Mouse (Mus musculus): ENCODE measurements around the gene Tfpt. TPM values are rescaled to one million over a fixed set of nuclear protein-coding genes. Genes with fewer than 3 reads are reported as not detected.
"Not testable (repeated sequence)": the region's sequence is repeated elsewhere in the genome, so short reads cannot be mapped to it uniquely, and the experiment has no call there.

The Tfpt gene
- polyA plus RNA-seq, 1 experiment from 2014 or later: 18.2 TPM

- H3K27ac ChIP-seq (replicated peaks in 1 of 2; ENCODE audit: control insufficient read depth in 1 of 2, insufficient read depth in 1 of 2, low read depth in 2 of 2, low read length in 2 of 2): no peak overlapping the region
- no peak overlapping the region for H3K4me2 ChIP-seq (ENCODE audit: low read length)
- no peak overlapping the region for H3K4me3 ChIP-seq (ENCODE audit: control insufficient read depth in 1 of 2, insufficient read depth in 1 of 2, low read depth in 1 of 2, low read length in 2 of 2)
- WGBS: 63% methylated on average over 5 of the region's 5 CpGs
- H3K9ac ChIP-seq (ENCODE audit: low read length): no peak overlapping the region
- H3K27me3 ChIP-seq (ENCODE audit: control insufficient read depth, insufficient read depth, low read length): no peaks in the 10 kb centered on the region
- H3K36me3 ChIP-seq (ENCODE audit: control insufficient read depth, insufficient read depth, low read length): no peaks in the 10 kb centered on the region
- 0 out of 2 replicates have a peak, but pooled peaks cover 4% of the 10 kb centered on the region for H3K9me3 ChIP-seq (ENCODE audit: control insufficient read depth, low read length)
- no peaks in the 10 kb centered on the region for H3K4me1 ChIP-seq (ENCODE audit: control insufficient read depth in 2 of 2, insufficient read depth in 2 of 2, low read length in 2 of 2)
- ATAC-seq (ENCODE audit: insufficient number of reproducible peaks, insufficient read depth, low FRiP score, low read depth): no peak
These were observed 53.2 kb downstream of the Tfpt start for GRCm38 (mm10) chr7:3576354-3577124.

DNA sequence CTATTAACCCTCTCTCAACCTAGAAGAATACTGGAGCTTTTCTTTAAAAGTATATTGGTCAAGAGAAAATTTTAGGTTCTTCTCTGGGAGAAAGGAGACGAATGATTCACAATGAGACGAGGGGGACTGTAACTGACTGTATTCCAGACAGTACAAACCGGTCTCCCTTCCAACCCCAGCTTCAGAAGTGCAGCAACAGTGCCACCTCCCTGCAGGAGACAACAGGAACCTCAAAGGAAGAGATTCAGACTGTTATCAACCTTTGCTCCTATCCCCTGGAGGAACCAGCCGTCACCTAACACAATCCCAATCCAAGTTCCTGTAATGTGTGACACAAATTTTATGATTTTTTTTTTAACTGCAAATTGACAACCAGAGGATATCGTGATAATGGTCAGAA lies 55.5 kb downstream of the Tfpt start:
- 38% methylated on average over 5 of the region's 5 CpGs for WGBS
- no peaks in the 10 kb centered on the region for H3K27me3 ChIP-seq (ENCODE audit: control insufficient read depth, insufficient read depth, low read length)
- no peak overlapping the region for H3K4me3 ChIP-seq (ENCODE audit: control insufficient read depth in 1 of 2, insufficient read depth in 1 of 2, low read depth in 1 of 2, low read length in 2 of 2)
- no peak overlapping the region for H3K4me2 ChIP-seq (ENCODE audit: low read length)
- H3K4me1 ChIP-seq (ENCODE audit: control insufficient read depth in 2 of 2, insufficient read depth in 2 of 2, low read length in 2 of 2): no peaks in the 10 kb centered on the region
- H3K27ac ChIP-seq (replicated peaks in 1 of 2; ENCODE audit: control insufficient read depth in 1 of 2, insufficient read depth in 1 of 2, low read depth in 2 of 2, low read length in 2 of 2): no peak overlapping the region
- H3K36me3 ChIP-seq (ENCODE audit: control insufficient read depth, insufficient read depth, low read length): no peaks in the 10 kb centered on the region
- H3K9ac ChIP-seq (ENCODE audit: low read length): no peak overlapping the region
- ATAC-seq (ENCODE audit: insufficient number of reproducible peaks, insufficient read depth, low FRiP score, low read depth): no peak
- 0 out of 2 replicates have a peak, but pooled peaks cover 4% of the 10 kb centered on the region for H3K9me3 ChIP-seq (ENCODE audit: control insufficient read depth, low read length)

DNA sequence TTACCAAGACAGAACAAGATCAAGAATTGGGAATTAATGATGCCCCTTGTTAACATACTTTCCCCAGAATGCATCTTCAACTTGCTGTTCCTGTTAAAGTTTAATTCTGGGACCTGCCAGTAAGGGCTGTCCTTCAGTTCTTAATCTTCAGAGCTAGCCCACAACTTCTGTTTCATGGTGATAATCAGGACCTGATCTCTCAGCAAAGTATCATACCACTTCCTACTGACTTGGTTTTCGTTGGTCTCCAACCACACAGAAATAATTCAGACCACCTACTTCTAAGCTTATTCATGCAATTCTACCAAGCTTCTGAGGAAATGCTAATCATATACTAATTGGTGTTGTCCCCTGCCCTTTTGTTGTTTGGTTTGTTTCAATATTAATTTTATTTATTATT lies 57.9 kb downstream of the Tfpt start:
- H3K9me3 ChIP-seq (ENCODE audit: control insufficient read depth, low read length): no peaks in the 10 kb centered on the region
- no peak for ATAC-seq (ENCODE audit: insufficient number of reproducible peaks, insufficient read depth, low FRiP score, low read depth)
- H3K4me3 ChIP-seq (ENCODE audit: control insufficient read depth in 1 of 2, insufficient read depth in 1 of 2, low read depth in 1 of 2, low read length in 2 of 2): no peak overlapping the region
- no peaks in the 10 kb centered on the region for H3K36me3 ChIP-seq (ENCODE audit: control insufficient read depth, insufficient read depth, low read length)
- no peak overlapping the region for H3K27ac ChIP-seq (replicated peaks in 1 of 2; ENCODE audit: control insufficient read depth in 1 of 2, insufficient read depth in 1 of 2, low read depth in 2 of 2, low read length in 2 of 2)
- WGBS: 74% methylated on average over 1 of the region's 1 CpGs
- H3K27me3 ChIP-seq (ENCODE audit: control insufficient read depth, insufficient read depth, low read length): no peaks in the 10 kb centered on the region
- H3K4me1 ChIP-seq (ENCODE audit: control insufficient read depth in 2 of 2, insufficient read depth in 2 of 2, low read length in 2 of 2): no peaks in the 10 kb centered on the region
- H3K4me2 ChIP-seq (ENCODE audit: low read length): no peak overlapping the region
- H3K9ac ChIP-seq (ENCODE audit: low read length): no peak overlapping the region

- H3K9me3 ChIP-seq (ENCODE audit: control insufficient read depth, low read length); H3K27ac ChIP-seq (replicated peaks in 1 of 2; ENCODE audit: control insufficient read depth in 1 of 2, insufficient read depth in 1 of 2, low read depth in 2 of 2, low read length in 2 of 2); H3K4me1 ChIP-seq (ENCODE audit: control insufficient read depth in 2 of 2, insufficient read depth in 2 of 2, low read length in 2 of 2); H3K4me2 ChIP-seq (ENCODE audit: low read length); H3K4me3 ChIP-seq (ENCODE audit: control insufficient read depth in 1 of 2, insufficient read depth in 1 of 2, low read depth in 1 of 2, low read length in 2 of 2); ATAC-seq (ENCODE audit: insufficient number of reproducible peaks, insufficient read depth, low FRiP score, low read depth); H3K36me3 ChIP-seq (ENCODE audit: control insufficient read depth, insufficient read depth, low read length); H3K9ac ChIP-seq (ENCODE audit: low read length); H3K27me3 ChIP-seq (ENCODE audit: control insufficient read depth, insufficient read depth, low read length): not testable (repeated sequence)
- 81% methylated on average over 3 of the region's 3 CpGs for WGBS
These were observed 59.1 kb downstream of the Tfpt start for GRCm38 (mm10) chr7:3570580-3570979.

Small RNA genes within 50 kb of the gene (microRNA-seq; reads per million reads assigned to microRNA genes)
- not detected for gene Gm25100
- gene Mir3572: 3.6 reads per million, percentile 9 among the genes with 10 or more reads in this experiment

Other genes starting within 250 kb of the Tfpt start
- gene Cacng8, start 239.2 kb downstream of the Tfpt start, polyA plus RNA-seq (2014; fragmentation: Nextera tagmentation; extraction: Ambion mirVana): 0.28 and 0.63 TPM in 2 replicates
- 19.0 and 19.1 TPM in 2 replicates for gene Cacng6, start 205.7 kb downstream of the Tfpt start, polyA plus RNA-seq (2014; fragmentation: Nextera tagmentation; extraction: Ambion mirVana)
- gene Tarm1, start 127.3 kb downstream of the Tfpt start, polyA plus RNA-seq (2014; fragmentation: Nextera tagmentation; extraction: Ambion mirVana): not detected in 2 replicates
- gene Oscar, start 13.8 kb downstream of the Tfpt start, polyA plus RNA-seq (2014; fragmentation: Nextera tagmentation; extraction: Ambion mirVana): 0.15 TPM in 2 replicates
- gene Ndufa3, start 12.6 kb downstream of the Tfpt start, polyA plus RNA-seq (2014; fragmentation: Nextera tagmentation; extraction: Ambion mirVana): 962 and 1,026 TPM in 2 replicates
- gene Prpf31, start 56 bp upstream of the Tfpt start, polyA plus RNA-seq (2014; fragmentation: Nextera tagmentation; extraction: Ambion mirVana): 51.9 and 54.8 TPM in 2 replicates
- 30.4 and 32.4 TPM in 2 replicates for gene Cnot3, start 15.3 kb upstream of the Tfpt start, polyA plus RNA-seq (2014; fragmentation: Nextera tagmentation; extraction: Ambion mirVana)
- 15.5 and 16.0 TPM in 2 replicates for gene Leng1, start 35.9 kb upstream of the Tfpt start, polyA plus RNA-seq (2014; fragmentation: Nextera tagmentation; extraction: Ambion mirVana)
- gene Tmc4, start 47.6 kb upstream of the Tfpt start, polyA plus RNA-seq (2014; fragmentation: Nextera tagmentation; extraction: Ambion mirVana): 2.9 and 3.9 TPM in 2 replicates
- gene Tsen34, start 62.9 kb upstream of the Tfpt start, polyA plus RNA-seq (2014; fragmentation: Nextera tagmentation; extraction: Ambion mirVana): 205 and 234 TPM in 2 replicates
- gene Mboat7, start 63.6 kb upstream of the Tfpt start, polyA plus RNA-seq (2014; fragmentation: Nextera tagmentation; extraction: Ambion mirVana): 25.5 and 28.4 TPM in 2 replicates
- gene Rps9, start 74.1 kb upstream of the Tfpt start, polyA plus RNA-seq (2014; fragmentation: Nextera tagmentation; extraction: Ambion mirVana): 914 and 1,003 TPM in 2 replicates
- 0.27 and 0.97 TPM in 2 replicates for gene Pirb, start 90.5 kb upstream of the Tfpt start, polyA plus RNA-seq (2014; fragmentation: Nextera tagmentation; extraction: Ambion mirVana)
- not detected in 2 replicates for gene Gm15448, start 195.8 kb upstream of the Tfpt start, polyA plus RNA-seq (2014; fragmentation: Nextera tagmentation; extraction: Ambion mirVana)
- gene Pira2, start 215.1 kb upstream of the Tfpt start, polyA plus RNA-seq (2014; fragmentation: Nextera tagmentation; extraction: Ambion mirVana): 0.15 TPM in 2 replicates